Mouse (Mus musculus) large intestine, adult 2 months (tissue): ENCODE data around the gene Oaf. TPM values are rescaled to one million over a fixed set of nuclear protein-coding genes. Genes with fewer than 3 reads are reported as not detected.

Experiments
- DNase-seq: peaks from one replicate; pipeline ENCODE4 v3.0.0-alpha.2; 2012; ENCODE audit warnings: low read depth, low spot score
- WGBS: fragments of 180-500 bp; shearing (Covaris S2); methylation state at CpG from one replicate; pipeline ENCODE4 v1.1.7; 2018; 5-methylcytosine and 5-hydroxymethylcytosine counted together
- polyA plus RNA-seq: library from polyadenylated mRNA; depleted of rRNA; stranded (reverse); fragments of >200 nt; gene quantifications from 2 replicates; pipeline ENCODE4 v1.2.3, GENCODE M21; 2012; rRNA removed

The Oaf gene
- 42.6 and 45.6 TPM in 2 replicates for polyA plus RNA-seq

DNA sequence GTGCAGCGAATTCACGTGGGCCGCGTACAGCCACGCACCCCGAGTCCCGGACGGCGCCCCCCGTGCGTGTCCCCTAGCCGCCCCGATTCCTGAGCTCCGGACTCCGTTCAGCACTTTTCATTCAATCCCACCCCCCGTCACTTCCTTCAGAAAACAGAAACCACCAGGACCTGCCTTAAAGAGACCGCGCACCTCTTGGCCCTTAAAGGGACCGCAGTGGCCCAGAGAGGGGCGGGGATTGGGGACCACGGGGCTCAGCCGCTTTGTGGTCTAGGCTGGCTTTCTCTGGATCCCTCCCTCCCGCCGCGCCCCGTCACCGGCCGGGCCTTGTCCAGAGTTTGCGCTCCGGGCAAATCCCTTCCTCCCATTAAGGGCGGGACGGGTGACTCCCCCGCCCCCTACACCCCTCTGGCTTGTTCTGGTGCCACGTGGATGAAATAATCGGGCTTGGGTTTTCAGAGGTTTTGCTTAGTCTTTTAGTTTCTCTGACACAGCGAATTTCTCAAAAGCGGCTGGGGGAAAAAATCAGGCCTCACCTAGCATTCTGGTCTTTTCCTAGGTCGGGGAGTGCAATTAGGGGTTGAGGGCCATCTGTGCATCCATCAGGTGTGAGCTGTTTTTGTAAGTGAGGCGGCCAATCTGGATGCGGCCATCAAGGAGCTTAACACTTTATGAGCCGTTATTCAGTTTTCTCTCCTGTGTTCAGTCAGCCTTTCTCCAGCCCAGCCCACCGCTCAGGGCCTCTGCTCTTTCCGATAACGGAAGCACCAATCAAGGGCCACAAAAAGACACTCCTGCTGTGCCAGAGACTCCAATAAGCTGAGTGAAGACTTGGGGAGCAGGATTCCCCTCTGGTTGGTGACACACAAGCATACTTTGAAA, at the start of gene Oaf:
Gene Oaf, minus strand, starts transcription at position 200 of the 882 bp plus-strand sequence.
- DNase-seq = no peak
- 8% methylated on average over 44 of the region's 44 CpGs for WGBS

DNA sequence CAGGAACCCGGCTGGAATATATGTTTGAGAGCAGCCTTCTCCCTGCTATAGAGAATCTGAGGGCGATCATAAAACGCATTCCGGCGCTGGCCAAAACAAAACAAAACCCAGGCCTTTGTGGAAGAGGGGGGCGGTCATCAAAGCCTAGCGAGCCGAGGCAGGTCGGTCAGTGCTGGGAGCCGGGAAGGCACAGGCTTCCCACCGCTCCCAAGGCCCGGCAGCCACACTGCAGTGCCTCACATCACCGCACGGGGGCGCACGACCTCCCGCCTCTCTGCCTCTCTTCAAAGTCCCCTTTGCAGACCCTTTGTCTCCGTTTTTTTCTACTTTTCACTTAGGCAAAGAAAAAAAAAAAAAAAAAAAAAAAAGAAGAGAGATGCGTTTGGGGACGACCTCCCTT, 47.2 kb upstream of the Oaf start:
- DNase-seq = no peak
- 9% methylated on average over 20 of the region's 20 CpGs for WGBS

DNA sequence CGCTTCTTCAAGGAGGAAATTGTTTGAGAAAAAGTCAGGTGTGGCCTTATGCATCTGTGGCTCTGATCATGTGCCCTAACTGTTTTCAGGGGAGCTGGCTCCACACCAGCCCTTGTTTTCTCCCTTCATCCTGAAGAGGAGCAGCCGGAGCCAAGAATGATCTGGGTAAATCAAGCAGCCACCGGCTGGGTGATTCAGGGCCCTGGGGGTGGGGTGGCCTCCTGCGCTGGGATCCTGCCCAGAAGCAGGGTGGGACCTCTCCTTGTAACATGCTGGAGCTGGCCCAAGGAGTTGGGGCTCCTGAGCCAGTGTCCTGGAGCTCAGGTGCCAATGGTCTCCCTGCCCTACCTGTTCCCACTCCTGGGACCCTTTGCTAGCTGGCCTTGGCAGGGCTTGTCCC, 45.6 kb upstream of the Oaf start:
- no peak for DNase-seq
- WGBS = 19% methylated on average over 4 of the region's 4 CpGs

DNA sequence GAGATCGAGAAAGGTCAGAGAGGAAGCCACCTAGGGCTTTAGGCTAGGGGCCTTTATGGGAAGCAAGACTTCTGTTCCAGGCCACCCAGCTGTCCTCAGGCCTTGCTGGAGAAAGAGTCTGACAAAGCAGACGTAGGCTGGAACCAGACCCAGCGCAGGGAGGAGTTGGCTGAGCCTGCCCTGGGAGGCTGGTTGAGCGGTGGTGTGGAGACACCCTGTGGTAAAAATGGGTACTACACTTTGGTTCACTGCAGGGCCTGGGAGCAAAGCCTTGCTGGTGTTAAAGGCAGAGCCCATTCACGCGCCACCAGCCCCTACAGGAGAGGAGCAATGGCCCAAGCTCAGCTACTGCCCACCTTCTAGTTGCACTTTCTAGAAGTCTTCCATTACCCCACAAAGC, 44.6 kb upstream of the Oaf start:
- 10% methylated on average over 6 of the region's 6 CpGs for WGBS
- DNase-seq = peak; percentile 59

DNA sequence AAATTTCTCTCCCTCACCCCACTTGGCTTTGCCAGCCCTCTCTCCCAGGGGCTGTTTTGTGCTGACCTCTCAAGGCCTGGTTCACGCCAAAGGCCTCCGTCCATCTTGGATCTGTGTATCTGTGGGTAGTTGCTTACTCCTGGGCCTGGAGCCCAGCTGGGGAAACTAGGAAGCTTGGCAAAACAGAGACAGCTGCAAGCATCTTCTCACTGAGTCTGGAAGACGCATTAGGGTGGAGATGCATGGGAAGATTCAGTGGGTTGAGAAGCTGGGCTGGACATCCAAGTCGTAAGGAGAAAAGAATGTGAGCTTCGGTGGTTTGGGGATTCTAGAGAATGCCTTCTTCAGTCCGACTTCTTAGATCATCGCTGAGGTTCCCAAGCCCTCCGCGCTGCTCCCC, 34.0 kb upstream of the Oaf start:
- WGBS = 76% methylated on average over 9 of the region's 9 CpGs
- no peak for DNase-seq

DNA sequence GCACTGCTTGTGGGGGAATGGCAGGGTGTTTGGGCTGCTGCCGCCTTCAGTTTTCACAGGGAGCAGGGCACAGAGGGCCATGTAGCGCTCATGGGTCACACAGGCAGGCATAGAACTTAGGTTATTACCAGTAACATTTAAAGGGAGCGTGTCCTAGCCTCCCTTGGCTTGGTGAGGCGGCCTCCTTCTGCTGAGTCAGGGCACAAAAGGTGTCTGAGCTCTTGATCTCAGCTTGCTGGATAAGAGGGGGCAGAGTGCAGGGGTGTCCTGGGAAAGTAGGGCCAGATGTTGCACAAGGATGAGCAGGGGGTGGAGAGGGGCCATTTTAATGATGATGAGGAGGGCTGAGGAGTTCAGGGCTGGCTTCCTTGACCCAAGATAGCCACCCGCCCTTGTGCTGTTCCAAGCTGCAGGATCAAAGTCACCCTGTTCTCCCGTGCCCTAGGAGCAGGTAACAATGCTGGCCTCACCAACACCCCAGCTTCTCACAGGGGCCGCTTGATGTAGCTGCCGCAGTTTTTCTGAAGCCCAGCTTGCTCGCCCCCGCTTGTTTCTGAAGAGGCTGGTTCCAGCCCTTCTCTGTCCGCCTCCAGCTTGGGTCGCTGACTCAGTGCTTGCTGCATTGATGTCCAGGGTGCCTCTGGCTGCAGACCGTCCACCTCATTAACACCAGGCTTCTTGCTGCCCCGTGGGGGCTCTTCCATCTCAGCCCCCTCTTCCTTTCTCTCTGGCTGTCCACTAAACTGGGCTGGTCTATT, 32.2 kb upstream of the Oaf start:
- no peak for DNase-seq
- WGBS = 75% methylated on average over 14 of the region's 14 CpGs

DNA sequence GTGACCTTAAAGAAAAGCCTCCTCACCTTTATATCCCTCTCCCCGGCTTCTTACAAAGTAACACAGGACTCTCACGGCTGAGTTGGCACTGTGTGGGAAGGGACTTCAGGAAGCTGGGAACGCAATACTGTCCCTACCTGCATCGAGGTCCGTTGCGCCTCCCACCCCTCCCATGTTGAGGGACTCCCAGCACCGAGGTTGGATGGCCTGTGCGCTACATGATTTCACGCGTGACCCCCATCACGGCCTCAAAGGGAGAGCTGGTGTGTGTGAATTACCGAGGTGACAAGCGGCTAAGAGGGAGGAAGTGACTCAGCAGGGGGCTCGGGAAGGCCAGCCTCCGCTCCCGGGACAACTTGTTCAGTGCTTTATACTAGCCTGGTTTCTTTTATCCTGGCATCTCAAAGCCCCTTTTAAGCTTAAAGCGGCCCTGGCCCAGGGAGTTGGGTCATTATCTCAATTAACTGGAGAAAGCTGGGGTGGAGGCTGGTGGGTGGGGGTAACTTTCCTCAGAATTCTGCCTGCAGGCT, 31.1 kb upstream of the Oaf start:
- 44% methylated on average over 17 of the region's 17 CpGs for WGBS
- no peak for DNase-seq

DNA sequence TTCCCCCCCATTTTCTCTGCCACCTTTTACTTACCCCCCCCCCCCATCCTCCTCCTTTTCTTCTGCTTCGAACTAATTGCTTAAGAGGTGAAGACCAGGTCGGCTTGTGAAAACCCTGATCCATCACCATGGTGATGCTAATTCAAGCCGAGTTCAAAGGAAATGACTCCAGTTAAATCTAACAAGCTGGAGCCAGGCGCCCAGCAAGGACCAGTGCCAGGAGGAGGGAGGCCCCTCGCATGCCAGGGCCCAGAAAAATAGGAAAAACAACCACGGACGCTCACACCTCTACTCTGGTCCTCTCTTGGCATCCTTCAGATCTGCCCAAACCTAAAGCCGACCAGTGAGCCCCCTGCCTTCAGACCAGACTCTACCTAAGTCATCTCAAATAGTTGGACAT, 29.5 kb upstream of the Oaf start:
- DNase-seq = no peak
- 50% methylated on average over 8 of the region's 8 CpGs for WGBS

DNA sequence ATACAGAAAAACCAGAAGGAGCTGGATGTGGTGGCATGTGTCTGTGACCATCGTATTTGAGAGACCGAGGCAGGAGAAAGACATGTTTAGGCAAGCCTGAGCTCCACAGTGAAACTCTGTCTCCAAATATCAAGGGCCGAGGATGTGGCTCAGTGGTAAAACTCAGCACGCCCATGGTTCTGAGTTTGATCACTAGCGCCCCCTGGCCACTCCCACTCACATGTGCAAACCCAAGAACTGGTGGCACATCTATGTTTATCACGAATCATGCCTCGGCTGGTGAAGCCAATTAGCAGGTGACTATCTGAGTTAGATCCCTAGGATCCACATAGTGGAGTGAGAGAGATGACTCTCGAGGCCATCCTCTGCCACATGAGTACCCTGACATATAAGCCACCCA, 27.6 kb upstream of the Oaf start:
- DNase-seq = no peak
- 45% methylated on average over 8 of the region's 8 CpGs for WGBS

DNA sequence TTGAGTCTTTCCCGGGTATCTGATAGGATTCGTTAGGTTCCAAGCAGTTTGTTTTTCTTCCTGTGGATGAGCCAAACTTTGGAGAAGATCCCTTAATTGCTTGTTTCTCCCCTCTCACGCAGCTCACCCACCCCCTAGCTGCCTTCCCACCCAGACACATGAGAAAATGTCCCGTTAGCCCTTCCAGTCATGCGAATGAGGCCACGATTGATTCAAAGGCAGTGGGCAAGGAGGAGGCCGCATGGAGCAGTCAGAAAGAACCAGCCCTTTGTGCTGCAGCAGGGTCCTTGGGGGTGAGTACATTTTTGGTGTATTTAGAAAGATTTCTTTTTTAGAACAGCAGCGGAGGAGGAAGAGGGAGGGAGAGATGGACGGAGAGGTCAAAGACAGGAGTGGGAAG, 25.5 kb upstream of the Oaf start:
- WGBS = 74% methylated on average over 9 of the region's 9 CpGs
- DNase-seq = no peak

DNA sequence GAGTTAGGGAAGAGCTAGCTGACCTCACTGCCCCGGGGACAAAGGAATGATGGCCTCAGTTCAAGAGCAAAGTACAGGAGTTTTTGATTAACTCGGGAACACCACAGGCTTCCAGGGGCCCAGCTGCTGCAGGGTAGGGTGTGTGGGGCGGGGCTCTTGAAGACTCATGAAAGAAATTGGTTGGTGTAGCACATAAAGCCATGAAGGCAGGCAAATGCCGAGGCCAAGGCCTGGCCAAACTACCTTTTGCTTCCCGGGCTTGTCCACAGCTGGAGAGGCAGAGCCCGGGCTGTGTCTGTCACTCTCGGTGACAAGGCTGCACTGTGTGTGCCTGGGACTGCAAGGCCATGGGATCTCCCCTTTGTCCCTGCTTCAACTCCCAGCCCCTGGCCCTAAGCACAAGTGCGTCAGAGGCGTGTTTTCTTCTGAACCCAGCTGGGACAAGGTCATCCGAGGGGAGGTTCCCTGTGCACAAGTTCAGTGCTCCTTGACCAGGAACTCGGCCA, 24.3 kb upstream of the Oaf start:
- 14% methylated on average over 11 of the region's 11 CpGs for WGBS
- DNase-seq = peak; percentile 78

DNA sequence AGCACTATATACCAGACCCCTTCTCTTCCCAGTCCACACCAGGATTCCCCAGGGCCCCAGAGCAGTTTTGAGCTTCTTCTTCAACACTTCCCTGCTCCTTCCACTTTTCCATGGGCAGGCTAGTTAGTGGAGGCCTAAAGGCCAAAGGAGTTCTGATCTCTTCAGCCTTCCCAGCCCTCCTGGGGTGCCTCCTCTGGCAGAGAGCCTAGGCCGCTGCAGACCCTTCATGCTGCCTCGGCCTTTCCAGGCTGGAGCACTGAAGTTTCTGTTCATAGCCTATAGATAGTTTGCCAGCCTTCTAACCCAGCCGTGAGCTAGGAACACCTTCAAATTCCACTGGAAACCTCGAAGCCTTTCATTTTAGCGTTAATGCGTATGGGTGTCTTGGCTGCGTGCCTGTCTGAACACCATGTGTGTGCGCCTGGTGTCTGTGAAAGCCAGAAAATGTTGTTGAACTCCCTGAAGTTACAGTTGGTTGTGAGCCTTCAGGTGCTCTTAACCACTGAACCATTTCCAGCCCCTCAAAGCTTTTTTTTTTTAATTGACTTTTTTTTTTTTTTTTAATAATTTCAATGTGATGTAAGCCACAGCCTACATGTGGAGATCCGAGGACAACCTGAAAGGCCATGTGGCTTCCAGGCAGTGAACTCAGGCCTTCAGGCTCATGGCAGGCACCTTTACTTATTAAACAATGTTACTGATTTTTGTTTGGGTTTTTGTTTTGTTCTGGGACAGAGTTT, 23.3 kb upstream of the Oaf start:
- WGBS = 48% methylated on average over 9 of the region's 9 CpGs
- no peak for DNase-seq

DNA sequence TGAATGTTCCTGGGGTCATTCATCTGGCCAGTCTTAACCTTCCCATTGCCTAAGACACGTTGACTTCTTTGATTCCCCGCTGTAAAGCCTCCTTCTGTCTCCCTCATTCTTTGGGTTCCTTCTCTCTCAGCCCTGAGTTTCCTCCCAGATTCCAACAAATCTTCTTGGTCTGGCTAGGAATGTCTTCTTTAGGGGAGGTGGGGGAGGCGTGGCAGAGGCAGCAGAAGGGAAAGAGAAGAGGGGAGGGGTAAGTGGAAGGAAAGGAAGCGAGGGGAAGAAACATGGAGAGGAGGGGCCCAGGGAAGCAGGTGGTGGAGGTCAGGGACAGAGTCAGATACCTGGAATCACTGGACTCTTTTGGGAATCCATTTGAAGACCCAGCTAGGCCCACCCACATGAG, 22.7 kb upstream of the Oaf start:
- WGBS = 66% methylated on average over 4 of the region's 4 CpGs
- DNase-seq = no peak

DNA sequence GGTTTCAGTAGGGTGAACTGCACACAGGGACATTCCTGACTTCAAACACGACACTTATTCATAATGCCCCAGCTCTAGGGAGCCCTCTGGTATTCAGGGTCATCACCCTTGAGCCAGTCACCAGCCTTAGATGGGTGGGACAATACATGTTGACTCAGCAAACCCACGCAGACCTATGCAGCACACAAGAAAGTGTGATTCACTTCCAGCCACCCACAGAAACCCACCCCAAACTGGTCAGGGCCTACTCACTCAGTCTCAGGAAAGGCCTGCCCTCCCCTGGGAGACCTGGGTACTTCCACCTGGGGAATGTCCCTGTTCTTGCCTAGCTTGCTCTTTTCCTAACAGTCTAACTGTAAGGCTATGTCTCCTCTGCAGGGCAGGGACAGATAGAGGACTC, 22.2 kb upstream of the Oaf start:
- DNase-seq = no peak
- 56% methylated on average over 2 of the region's 2 CpGs for WGBS

DNA sequence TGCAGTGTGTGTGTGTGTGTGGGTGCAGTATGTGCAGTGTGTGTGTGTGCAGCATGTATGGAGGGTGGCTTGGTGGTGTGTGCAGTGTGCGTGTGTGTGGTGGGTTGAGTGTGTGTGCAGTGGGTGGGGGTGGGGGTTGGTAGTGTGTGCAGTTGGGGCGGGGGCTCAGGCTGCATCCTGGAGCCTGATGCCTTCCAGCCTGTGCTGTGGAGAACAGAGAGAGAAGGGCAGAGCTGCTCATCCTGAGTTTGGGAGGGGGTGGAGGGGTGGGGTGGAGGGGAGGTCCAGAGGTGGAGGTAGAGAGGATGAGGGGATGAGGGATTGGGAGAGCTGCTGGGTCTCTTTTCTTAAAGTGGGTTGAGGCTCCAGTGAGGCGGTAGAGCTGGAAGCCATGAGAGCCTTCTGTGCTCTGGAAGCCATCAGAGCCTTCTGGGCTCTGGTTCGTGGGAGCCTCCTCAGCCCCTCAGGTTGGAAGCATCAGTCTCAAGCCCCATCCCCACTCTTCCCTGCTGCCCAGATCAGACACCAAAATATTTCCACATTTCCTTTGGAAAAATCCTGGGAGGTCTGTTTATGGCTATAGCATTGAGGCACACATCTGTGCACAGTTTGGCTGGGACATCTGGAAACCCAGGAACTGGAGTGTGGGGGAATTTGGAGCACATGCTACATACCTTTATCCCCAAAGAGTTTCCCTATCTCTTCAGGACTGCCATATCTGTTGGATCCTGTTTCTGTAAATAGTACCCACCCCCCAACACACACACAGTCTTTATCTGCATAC, 21.6 kb upstream of the Oaf start:
- 75% methylated on average over 4 of the region's 4 CpGs for WGBS
- no peak for DNase-seq

DNA sequence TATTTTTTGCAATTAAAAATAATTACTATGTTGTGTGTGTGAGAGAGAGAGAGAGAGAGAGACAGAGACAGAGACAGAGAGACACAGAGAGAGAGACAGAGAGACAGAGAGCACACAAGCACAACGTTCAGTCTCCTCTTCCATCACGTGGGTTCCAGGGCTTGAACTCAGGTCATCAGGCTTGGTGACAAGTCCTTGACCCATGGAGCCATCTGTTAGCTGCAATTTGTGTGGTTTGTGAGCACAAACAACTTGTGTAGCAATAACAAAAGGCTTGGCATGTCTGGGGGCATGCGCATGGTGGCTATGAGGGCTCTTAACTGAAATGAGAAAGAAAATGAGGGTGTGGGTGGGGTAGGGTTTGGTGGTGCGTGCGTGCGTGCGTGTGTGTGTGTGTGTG, 20.9 kb upstream of the Oaf start:
- WGBS = 81% methylated on average over 7 of the region's 7 CpGs

DNA sequence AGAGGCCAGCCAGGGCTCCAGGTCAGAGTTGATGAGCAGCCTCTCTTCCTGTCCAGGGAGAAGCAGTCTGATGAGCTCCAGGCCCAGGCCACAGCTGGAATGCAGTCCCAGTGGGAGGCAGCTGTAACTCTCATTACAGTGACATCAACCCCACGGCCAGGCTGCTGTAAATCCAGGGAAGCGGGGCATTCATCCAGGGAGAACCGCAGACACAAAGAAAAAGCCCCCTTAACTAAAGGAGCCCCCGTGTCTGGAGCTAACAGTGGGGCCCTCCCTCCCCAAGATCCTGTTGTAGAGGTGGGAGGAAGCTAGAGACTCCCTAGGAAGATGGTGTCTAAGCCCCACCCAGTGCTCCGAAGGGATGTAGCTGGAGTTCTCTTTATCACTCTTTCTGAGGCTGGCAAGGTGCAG, 13.6 kb upstream of the Oaf start:
- WGBS = 69% methylated on average over 5 of the region's 5 CpGs
- no peak for DNase-seq

More for the DNA sequence above, 20.9 kb upstream of the Oaf start:
- no peak for DNase-seq

DNA sequence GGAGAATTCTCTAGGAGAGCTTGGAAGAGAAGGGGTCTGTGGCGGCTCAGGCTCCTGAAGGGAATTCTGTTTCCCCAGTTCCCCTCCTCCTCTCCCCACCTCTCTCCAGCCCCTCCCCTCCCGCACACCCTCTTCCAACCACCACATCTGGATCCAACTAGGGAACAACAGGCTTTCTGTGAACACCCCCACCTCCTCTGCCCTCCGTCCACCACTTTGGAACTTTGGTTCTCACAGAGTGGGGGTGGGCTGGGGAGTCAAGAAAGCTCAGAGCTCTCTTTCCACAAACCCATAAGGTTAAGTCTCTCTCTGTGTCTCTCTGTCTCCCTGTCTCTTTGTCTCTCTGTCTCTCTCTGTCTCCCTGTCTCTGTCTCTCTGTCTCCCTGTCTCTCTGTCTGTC, 13.1 kb upstream of the Oaf start:
- WGBS = 76% methylated on average over 3 of the region's 3 CpGs
- DNase-seq = no peak

DNA sequence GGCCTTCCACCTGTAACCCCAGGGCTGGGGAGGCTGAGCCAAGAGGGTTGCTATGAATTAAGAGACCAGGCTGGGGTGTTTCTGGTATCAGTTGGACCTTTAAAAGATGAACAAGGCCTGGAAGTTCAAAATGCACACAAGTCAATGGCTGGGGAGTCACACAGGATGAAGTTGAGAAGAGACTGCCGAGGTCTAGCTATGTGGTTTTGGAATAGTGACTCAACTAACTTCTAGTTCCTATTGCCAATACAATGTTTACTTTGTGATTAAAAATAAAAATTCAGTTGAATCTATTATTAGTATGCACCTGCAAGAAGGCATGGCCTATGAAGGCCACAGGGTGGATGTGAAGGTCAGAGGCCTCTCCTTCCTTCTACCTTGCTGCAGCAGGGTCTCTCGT, 12.1 kb upstream of the Oaf start:
- 77% methylated on average over 2 of the region's 2 CpGs for WGBS

More for the DNA sequence above, 12.1 kb upstream of the Oaf start:
- no peak for DNase-seq
